Mouse (Mus musculus): ENCODE measurements around the gene Wfdc6a. TPM values are rescaled to one million over a fixed set of nuclear protein-coding genes. Genes with fewer than 3 reads are reported as not detected.

Gene Wfdc6a
- polyA plus RNA-seq, 1 experiment, result not detected

- H3K27me3 ChIP-seq (ENCODE audit: control insufficient read depth), result no peaks in the 10 kb centered on the region
Observed at GRCm38 (mm10) chr2:164540652-164541427, 44.4 kb downstream of the Wfdc6a start.

GRCm38 (mm10) chr2:164537003-164537402, 48.2 kb downstream of the Wfdc6a start:
- H3K9me3 ChIP-seq (ENCODE audit: control insufficient read depth, low read length), result no peaks in the 10 kb centered on the region
- H3K27me3 ChIP-seq (ENCODE audit: control insufficient read depth), result no peaks in the 10 kb centered on the region
- H3K36me3 ChIP-seq (ENCODE audit: control insufficient read depth), result no peaks in the 10 kb centered on the region
- H3K4me3 ChIP-seq (replicated peaks), result no peak overlapping the region
- TF ChIP-seq GATA1 (IDR thresholded peaks at IDR 0.05; ENCODE audit: low read length) (no peak), TAL1 (IDR thresholded peaks at IDR 0.05; ENCODE audit: low read length) (no peak)
- peaks cover 2% of the 10 kb centered on the region for H3K4me1 ChIP-seq (ENCODE audit: control insufficient read depth)

More at GRCm38 (mm10) chr2:164540652-164541427, 44.4 kb downstream of the Wfdc6a start:
- no peak for TF ChIP-seq GATA1 (IDR thresholded peaks at IDR 0.05; ENCODE audit: low read length)
- no peak for TF ChIP-seq TAL1 (IDR thresholded peaks at IDR 0.05; ENCODE audit: low read length)
- H3K36me3 ChIP-seq (ENCODE audit: control insufficient read depth), result no peaks in the 10 kb centered on the region
- no peaks in the 10 kb centered on the region for H3K4me1 ChIP-seq (ENCODE audit: control insufficient read depth)
- no peak overlapping the region for H3K4me3 ChIP-seq (replicated peaks)
- no peaks in the 10 kb centered on the region for H3K9me3 ChIP-seq (ENCODE audit: control insufficient read depth, low read length)

GRCm38 (mm10) chr2:164534315-164534714, 50.9 kb downstream of the Wfdc6a start:
- no peak for TF ChIP-seq TAL1 (IDR thresholded peaks at IDR 0.05; ENCODE audit: low read length)
- no peak for TF ChIP-seq GATA1 (IDR thresholded peaks at IDR 0.05; ENCODE audit: low read length)
- Histone ChIP-seq H3K4me3 (replicated peaks) (no peak overlapping the region), H3K36me3 (ENCODE audit: control insufficient read depth) (no peaks in the 10 kb centered on the region)

GRCm38 (mm10) chr2:164531169-164531568, 54.1 kb downstream of the Wfdc6a start:
- Histone ChIP-seq H3K27me3 (ENCODE audit: control insufficient read depth) (no peaks in the 10 kb centered on the region), H3K4me1 (ENCODE audit: control insufficient read depth) (peaks cover 7% of the 10 kb centered on the region), H3K36me3 (ENCODE audit: control insufficient read depth) (no peaks in the 10 kb centered on the region), H3K9me3 (ENCODE audit: control insufficient read depth, low read length) (peaks cover 8% of the 10 kb centered on the region), H3K4me3 (replicated peaks) (no peak overlapping the region)
- TF ChIP-seq TAL1 (IDR thresholded peaks at IDR 0.05; ENCODE audit: low read length), result no peak
- no peak for TF ChIP-seq GATA1 (IDR thresholded peaks at IDR 0.05; ENCODE audit: low read length)

More at GRCm38 (mm10) chr2:164534315-164534714, 50.9 kb downstream of the Wfdc6a start:
- Histone ChIP-seq H3K9me3 (ENCODE audit: control insufficient read depth, low read length) (no peaks in the 10 kb centered on the region), H3K27me3 (ENCODE audit: control insufficient read depth) (no peaks in the 10 kb centered on the region), H3K4me1 (ENCODE audit: control insufficient read depth) (peaks cover 7% of the 10 kb centered on the region)

Other genes starting within 250 kb of the Wfdc6a start
- not detected in 2 replicates for gene Slpi, start 196.4 kb downstream of the Wfdc6a start, polyA plus RNA-seq (2012)
- 0.06 TPM in 1 of 2 replicates, not detected in the other for gene Rbpjl, start 182.3 kb downstream of the Wfdc6a start, polyA plus RNA-seq (2012)
- not detected in 2 replicates for gene Matn4, start 180.3 kb downstream of the Wfdc6a start, polyA plus RNA-seq (2012)
- gene Sdc4, start 141.6 kb downstream of the Wfdc6a start, polyA plus RNA-seq (2012), result 0.03 TPM in 1 of 2 replicates, not detected in the other
- 7.9 and 10.3 TPM in 2 replicates for gene Sys1, start 128.5 kb downstream of the Wfdc6a start, polyA plus RNA-seq (2012)
- gene Gm20458, start 124.5 kb downstream of the Wfdc6a start, polyA plus RNA-seq (2012), result not detected in 2 replicates
- gene Trp53tg5, start 111.7 kb downstream of the Wfdc6a start, polyA plus RNA-seq (2012), result not detected in 2 replicates
- gene Dbndd2, start 99.3 kb downstream of the Wfdc6a start, polyA plus RNA-seq (2012), result 0.09 and 0.11 TPM in 2 replicates
- 12.7 and 13.8 TPM in 2 replicates for gene Pigt, start 87.9 kb downstream of the Wfdc6a start, polyA plus RNA-seq (2012)
- not detected in 2 replicates for gene Wfdc2, start 23.0 kb downstream of the Wfdc6a start, polyA plus RNA-seq (2012)
- not detected in 2 replicates for gene Spint3, start 12.0 kb downstream of the Wfdc6a start, polyA plus RNA-seq (2012)
- not detected in 2 replicates for gene Eppin, start 8.1 kb upstream of the Wfdc6a start, polyA plus RNA-seq (2012)
- not detected in 2 replicates for gene Wfdc6b, start 28.1 kb upstream of the Wfdc6a start, polyA plus RNA-seq (2012)
- not detected in 2 replicates for gene Wfdc8, start 28.2 kb upstream of the Wfdc6a start, polyA plus RNA-seq (2012)
- gene Wfdc16, start 53.3 kb upstream of the Wfdc6a start, polyA plus RNA-seq (2012), result 0.05 TPM in 1 of 2 replicates, not detected in the other
- not detected in 2 replicates for gene Wfdc10, start 70.6 kb upstream of the Wfdc6a start, polyA plus RNA-seq (2012)
- not detected in 2 replicates for gene Wfdc9, start 71.1 kb upstream of the Wfdc6a start, polyA plus RNA-seq (2012)
- gene Wfdc11, start 88.6 kb upstream of the Wfdc6a start, polyA plus RNA-seq (2012), result not detected in 2 replicates
- not detected in 2 replicates for gene Wfdc13, start 99.7 kb upstream of the Wfdc6a start, polyA plus RNA-seq (2012)
- gene Spint4, start 113.1 kb upstream of the Wfdc6a start, polyA plus RNA-seq (2012), result not detected in 2 replicates
- gene Spint5, start 129.9 kb upstream of the Wfdc6a start, polyA plus RNA-seq (2012), result not detected in 2 replicates
- gene Wfdc3, start 160.5 kb upstream of the Wfdc6a start, polyA plus RNA-seq (2012), result 0.04 and 0.07 TPM in 2 replicates
- gene Dnttip1, start 160.5 kb upstream of the Wfdc6a start, polyA plus RNA-seq (2012), result 16.3 and 17.4 TPM in 2 replicates
- gene Ube2c, start 184.5 kb upstream of the Wfdc6a start, polyA plus RNA-seq (2012), result 158 and 179 TPM in 2 replicates
- not detected in 2 replicates for gene Tnnc2, start 194.5 kb upstream of the Wfdc6a start, polyA plus RNA-seq (2012)
- gene Snx21, start 200.4 kb upstream of the Wfdc6a start, polyA plus RNA-seq (2012), result 1.5 and 2.4 TPM in 2 replicates
- 7.0 and 9.2 TPM in 2 replicates for gene Acot8, start 219.4 kb upstream of the Wfdc6a start, polyA plus RNA-seq (2012)
- gene Zswim3, start 219.7 kb upstream of the Wfdc6a start, polyA plus RNA-seq (2012), result 0.08 and 0.10 TPM in 2 replicates
- gene Zswim1, start 237.2 kb upstream of the Wfdc6a start, polyA plus RNA-seq (2012), result 0.69 and 0.71 TPM in 2 replicates
- gene Spata25, start 243.1 kb upstream of the Wfdc6a start, polyA plus RNA-seq (2012), result not detected in 2 replicates
- 6.9 and 7.3 TPM in 2 replicates for gene Ctsa, start 247.4 kb upstream of the Wfdc6a start, polyA plus RNA-seq (2012)
- gene Neurl2, start 248.0 kb upstream of the Wfdc6a start, polyA plus RNA-seq (2012), result 0.10 and 0.14 TPM in 2 replicates